Mouse (Mus musculus) CD4-positive, CD25-positive, alpha-beta regulatory T cell (primary cell): ENCODE results near the gene BC048679. TPM values are rescaled to one million over a fixed set of nuclear protein-coding genes. Genes with fewer than 3 reads are reported as not detected.

Source experiments
- polyA plus RNA-seq: library from polyadenylated mRNA; unstranded; fragments of 100-300 nt; shearing (Covaris generic); gene quantifications from one replicate; pipeline ENCODE4 v1.2.1, GENCODE M21; 2017

BC048679 gene
- polyA plus RNA-seq: not detected

DNA sequence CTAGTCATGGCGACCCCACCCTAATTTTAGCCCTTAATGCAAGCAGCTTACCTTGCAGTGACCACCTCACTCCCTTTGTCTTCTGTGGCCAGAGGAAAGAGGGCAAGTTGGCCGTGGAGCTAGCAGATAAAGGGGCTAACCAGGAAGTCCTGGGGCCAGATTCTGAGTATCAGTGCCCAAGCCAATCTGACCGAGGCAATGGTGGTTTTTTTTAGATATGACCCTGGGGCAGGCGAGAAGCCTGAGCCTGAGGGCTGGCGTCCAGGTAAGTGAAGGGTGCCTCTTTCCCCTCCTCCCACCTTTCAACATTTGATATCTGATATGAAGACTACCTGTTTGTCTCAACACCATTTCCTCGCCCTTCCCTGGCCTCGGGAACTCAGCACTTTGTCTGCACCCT is at the start of gene BC048679:
TSS of gene BC048679 (minus strand) at position 101 of the 400 bp plus-strand sequence.

DNA sequence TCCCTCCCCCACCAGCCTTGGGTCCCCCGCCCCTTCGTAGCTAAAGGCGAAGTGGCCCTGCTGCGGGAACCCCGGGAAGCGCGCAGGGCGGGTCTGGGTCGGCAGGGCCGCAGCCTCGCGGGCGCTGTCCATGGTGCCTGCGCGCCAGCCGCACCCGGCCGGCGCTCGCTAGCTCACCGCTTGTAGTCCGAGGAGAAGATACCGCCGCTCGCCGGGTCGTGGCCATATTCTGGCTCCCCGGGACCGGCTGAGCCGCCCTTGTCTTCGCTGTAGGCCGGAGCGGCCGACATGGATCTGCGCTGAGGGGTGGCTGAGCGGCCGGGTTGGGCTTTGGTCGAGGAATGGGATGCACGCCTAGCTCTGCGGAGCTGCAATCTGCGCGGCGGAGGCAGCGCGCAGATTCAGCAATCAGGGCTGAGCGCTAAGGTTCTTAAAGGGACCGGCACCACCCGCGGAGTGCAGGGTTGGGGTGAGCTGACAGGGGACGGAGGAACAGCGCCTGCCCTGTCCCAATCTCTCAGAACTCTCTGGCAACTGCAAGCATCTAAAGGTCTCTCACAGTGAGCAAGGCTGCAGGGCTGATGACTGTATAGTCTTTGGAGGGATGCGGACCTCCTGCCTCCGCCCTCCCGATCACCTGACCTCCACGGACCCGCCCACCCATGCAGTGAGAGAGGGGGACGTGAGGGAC is 4.6 kb downstream of the BC048679 start, which contains the start of gene Ap3b2:
TSS of gene Ap3b2 (minus strand) at position 595 of the 691 bp plus-strand sequence.

DNA sequence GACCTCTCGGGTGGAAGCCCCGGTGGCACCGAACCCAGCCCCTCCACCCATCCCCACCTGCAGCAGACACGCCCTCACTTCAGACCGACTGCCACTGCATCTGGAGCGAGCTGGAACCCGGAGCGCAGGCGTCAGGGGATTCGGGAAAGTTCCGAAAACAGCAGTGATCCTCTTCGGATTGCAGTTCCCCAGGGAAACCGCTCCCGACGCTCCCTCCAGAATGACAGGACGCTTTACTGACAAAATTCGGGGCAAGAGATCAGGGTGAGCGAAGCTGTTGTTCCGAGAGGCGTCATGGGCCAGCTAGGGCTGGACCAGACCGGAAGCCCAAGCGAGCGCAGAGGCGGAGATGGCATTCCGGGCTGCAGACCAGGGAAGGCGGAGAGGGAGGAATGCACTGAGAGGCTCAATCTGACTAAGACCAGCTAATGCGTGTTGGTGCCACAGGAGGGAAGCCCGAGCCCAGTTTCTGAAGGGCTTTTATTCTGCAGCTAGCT is 42.9 kb downstream of the BC048679 start, which contains the start of gene Cpeb1:
TSS of gene Cpeb1 (minus strand) at position 311 of the 497 bp plus-strand sequence.

Other genes starting within 250 kb of the BC048679 start
- 726 TPM for gene Rps17, start 153.0 kb downstream of the BC048679 start, polyA plus RNA-seq
- not detected for gene Cpeb1, start 42.8 kb downstream of the BC048679 start, polyA plus RNA-seq
- gene Ap3b2, start 4.4 kb downstream of the BC048679 start, polyA plus RNA-seq: not detected
- 4.8 TPM for gene Fsd2, start 68.7 kb upstream of the BC048679 start, polyA plus RNA-seq
- 41.6 TPM for gene Whamm, start 73.0 kb upstream of the BC048679 start, polyA plus RNA-seq
- gene Homer2, start 209.2 kb upstream of the BC048679 start, polyA plus RNA-seq: 0.41 TPM